Mouse (Mus musculus) lung, adult 2 months (tissue): ENCODE measurements around the gene Lysmd2. TPM values are rescaled to one million over a fixed set of nuclear protein-coding genes. Genes with fewer than 3 reads are reported as not detected.

ENCODE experiments used
- DNase-seq: peaks from one replicate; pipeline ENCODE4 v3.0.0; 2022
- H3K4me1 ChIP-seq: fragments of 200-500 bp; 2 replicates; pipeline ENCODE4 v1.6.1; 2011; ENCODE audit warnings: low read length; ENCODE audit not compliant: control insufficient read depth, insufficient read depth
- H3K4me3 ChIP-seq: fragments of 200-500 bp; replicated peaks from 2 replicates; pipeline ENCODE3; 2011; ENCODE audit warnings: low read depth, mild to moderate bottlenecking, control low read depth, low read length; ENCODE audit errors: extremely low read depth
- CTCF ChIP-seq: fragments of 200-500 bp; IDR thresholded peaks from 2 replicates; pipeline ENCODE4 v1.5.1; 2011; ENCODE audit warnings: mild to moderate bottlenecking, low read length, control low read depth; ENCODE audit not compliant: insufficient read depth
- POLR2A ChIP-seq: fragments of 200-500 bp; IDR thresholded peaks from 2 replicates; pipeline ENCODE4 v1.6.1; 2011; ENCODE audit warnings: low read depth, mild to moderate bottlenecking, control low read depth, low read length, borderline replicate concordance; ENCODE audit errors: extremely low read depth
- WGBS: fragments of 180-500 bp; shearing (Covaris S2); methylation state at CpG from one replicate; pipeline ENCODE4 v1.1.7; 2018; 5-methylcytosine and 5-hydroxymethylcytosine counted together
- polyA plus RNA-seq: library from polyadenylated mRNA; depleted of rRNA; stranded (reverse); fragments of >200 nt; gene quantifications from 2 replicates; pipeline ENCODE4 v1.2.3, GENCODE M21; 2012; rRNA removed

Lysmd2 gene
- polyA plus RNA-seq, 1 experiment, result 60.6 TPM

GRCm38 (mm10) chr9:75660917-75661316 is 35.4 kb downstream of the Lysmd2 start:
- Histone ChIP-seq H3K4me1 (no peaks in the 10 kb centered on the region), H3K4me3 (no peak overlapping the region)
- WGBS, result 83% methylated on average over 8 of the region's 8 CpGs
- TF ChIP-seq POLR2A (no peak), CTCF (no peak)
- DNase-seq, result no peak

GRCm38 (mm10) chr9:75665364-75665763 is 39.8 kb downstream of the Lysmd2 start:
- Histone ChIP-seq H3K4me3 (no peak overlapping the region), H3K4me1 (peaks cover 6% of the 10 kb centered on the region)
- 86% methylated on average over 6 of the region's 6 CpGs for WGBS
- no peak for TF ChIP-seq POLR2A
- TF ChIP-seq CTCF, result no peak
- DNase-seq, result no peak

- 43% methylated on average over 5 of the region's 5 CpGs for WGBS
- no peak overlapping the region for H3K4me3 ChIP-seq
- no peak for DNase-seq
- no peak for TF ChIP-seq POLR2A
- TF ChIP-seq CTCF, result no peak
- peaks cover 6% of the 10 kb centered on the region for H3K4me1 ChIP-seq
Observed at GRCm38 (mm10) chr9:75666612-75667011, 41.1 kb downstream of the Lysmd2 start.

GRCm38 (mm10) chr9:75672769-75673168 is 47.2 kb downstream of the Lysmd2 start:
- no peak for TF ChIP-seq CTCF
- no peak for TF ChIP-seq POLR2A

GRCm38 (mm10) chr9:75676226-75676625 is 50.7 kb downstream of the Lysmd2 start:
- 49% methylated on average over 7 of the region's 7 CpGs for WGBS
- no peaks in the 10 kb centered on the region for H3K4me1 ChIP-seq
- no peak for DNase-seq
- TF ChIP-seq POLR2A (no peak), CTCF (no peak)
- H3K4me3 ChIP-seq, result no peak overlapping the region

More at GRCm38 (mm10) chr9:75672769-75673168, 47.2 kb downstream of the Lysmd2 start:
- H3K4me1 ChIP-seq, result peaks cover 2% of the 10 kb centered on the region; the same call in 1 of the 2 replicates
- WGBS, result 74% methylated on average over 6 of the region's 6 CpGs
- H3K4me3 ChIP-seq, result no peak overlapping the region
- DNase-seq, result no peak

- TF ChIP-seq POLR2A (no peak), CTCF (no peak)
- no peak for DNase-seq
- WGBS, result 82% methylated on average over 7 of the region's 7 CpGs
- Histone ChIP-seq H3K4me3 (no peak overlapping the region), H3K4me1 (no peaks in the 10 kb centered on the region)
Observed at GRCm38 (mm10) chr9:75678341-75678740, 52.8 kb downstream of the Lysmd2 start.

GRCm38 (mm10) chr9:75679629-75680028 is 54.1 kb downstream of the Lysmd2 start:
- no peaks in the 10 kb centered on the region for H3K4me1 ChIP-seq
- H3K4me3 ChIP-seq, result no peak overlapping the region
- TF ChIP-seq POLR2A (no peak), CTCF (no peak)
- WGBS, result 58% methylated on average over 4 of the region's 4 CpGs
- no peak for DNase-seq

- WGBS, result 84% methylated on average over 5 of the region's 5 CpGs
- no peak overlapping the region for H3K4me3 ChIP-seq
- no peaks in the 10 kb centered on the region for H3K4me1 ChIP-seq
- no peak for DNase-seq
- TF ChIP-seq CTCF (no peak), POLR2A (no peak)
Observed at GRCm38 (mm10) chr9:75680606-75681005, 55.1 kb downstream of the Lysmd2 start.

- no peaks in the 10 kb centered on the region for H3K4me1 ChIP-seq
- H3K4me3 ChIP-seq, result no peak within 1 kb of the TSS
- no peak for TF ChIP-seq CTCF
- WGBS, result 10% methylated on average over 42 of the region's 42 CpGs
- peak; percentile 54 for DNase-seq
Observed at GRCm38 (mm10) chr9:75683426-75684191, 58.1 kb downstream of the Lysmd2 start, which contains the start of gene Scg3. Gene Scg3, minus strand, starts transcription at chr9:75684056.

- H3K4me1 ChIP-seq, result no peaks in the 10 kb centered on the region
- no peak overlapping the region for H3K4me3 ChIP-seq
- TF ChIP-seq CTCF (no peak), POLR2A (no peak)
- no peak for DNase-seq
- 61% methylated on average over 4 of the region's 4 CpGs for WGBS
Observed at GRCm38 (mm10) chr9:75684292-75684691, 58.8 kb downstream of the Lysmd2 start.

- TF ChIP-seq POLR2A, result no peak
- no peak for TF ChIP-seq CTCF
- 70% methylated on average over 3 of the region's 3 CpGs for WGBS
Observed at GRCm38 (mm10) chr9:75684772-75685171, 59.2 kb downstream of the Lysmd2 start.

More at GRCm38 (mm10) chr9:75684772-75685171, 59.2 kb downstream of the Lysmd2 start:
- no peaks in the 10 kb centered on the region for H3K4me1 ChIP-seq
- H3K4me3 ChIP-seq, result no peak overlapping the region
- DNase-seq, result no peak

Other genes starting within 250 kb of the Lysmd2 start
- 14.5 and 25.2 TPM in 2 replicates for gene Mapk6, start 215.7 kb upstream of the Lysmd2 start, polyA plus RNA-seq
- 2.5 and 4.1 TPM in 2 replicates for gene Leo1, start 184.2 kb upstream of the Lysmd2 start, polyA plus RNA-seq
- gene Tmod3, start 66.1 kb upstream of the Lysmd2 start, polyA plus RNA-seq, result 30.9 and 46.5 TPM in 2 replicates
- 3.3 and 7.6 TPM in 2 replicates for gene Tmod2, start 14.4 kb upstream of the Lysmd2 start, polyA plus RNA-seq
- gene Scg3, start 58.3 kb downstream of the Lysmd2 start, polyA plus RNA-seq, result 0.38 and 1.6 TPM in 2 replicates
- 7.3 and 13.3 TPM in 2 replicates for gene Bmp5, start 149.6 kb downstream of the Lysmd2 start, polyA plus RNA-seq